Mouse (Mus musculus) cortical plate, adult 2 months (tissue): ENCODE measurements around the gene Rhbdf1. TPM values are rescaled to one million over a fixed set of nuclear protein-coding genes. Genes with fewer than 3 reads are reported as not detected.
A peak's percentile ranks its signal among the peaks of the same experiment; 100 is the strongest.

Experiments
- H3K27ac ChIP-seq: fragments of 200-500 bp; 2 replicates; pipeline ENCODE4 v1.5.1; 2012; ENCODE audit warnings: low read length, control low read depth, inconsistent platforms; ENCODE audit not compliant: insufficient read depth
- H3K4me1 ChIP-seq: fragments of 200-500 bp; 2 replicates; pipeline ENCODE4 v1.6.1; 2011; ENCODE audit warnings: low read length; ENCODE audit not compliant: control insufficient read depth, insufficient read depth
- H3K4me3 ChIP-seq: fragments of 200-500 bp; 2 replicates; pipeline ENCODE4 v1.5.1; 2011; ENCODE audit warnings: mild to moderate bottlenecking, low read length, control low read depth; ENCODE audit not compliant: insufficient read depth
- CTCF ChIP-seq: fragments of 200-500 bp; IDR thresholded peaks from 2 replicates; pipeline ENCODE4 v1.5.1; 2011; ENCODE audit warnings: mild to moderate bottlenecking, control low read depth, low read length; ENCODE audit not compliant: insufficient read depth; ENCODE audit errors: extremely low read depth
- POLR2A ChIP-seq: fragments of 200-500 bp; IDR thresholded peaks from 2 replicates; pipeline ENCODE4 v1.6.1; 2011; ENCODE audit warnings: mild to moderate bottlenecking, low read length, control low read depth; ENCODE audit not compliant: insufficient read depth; ENCODE audit errors: extremely low read depth
- polyA plus RNA-seq: library from polyadenylated mRNA; depleted of rRNA; stranded (reverse); fragments of >200 nt; gene quantifications from 2 replicates; pipeline ENCODE4 v1.2.3, GENCODE M21; 2012; rRNA removed

Gene Rhbdf1
- polyA plus RNA-seq, 1 experiment = 26.9 TPM

DNA sequence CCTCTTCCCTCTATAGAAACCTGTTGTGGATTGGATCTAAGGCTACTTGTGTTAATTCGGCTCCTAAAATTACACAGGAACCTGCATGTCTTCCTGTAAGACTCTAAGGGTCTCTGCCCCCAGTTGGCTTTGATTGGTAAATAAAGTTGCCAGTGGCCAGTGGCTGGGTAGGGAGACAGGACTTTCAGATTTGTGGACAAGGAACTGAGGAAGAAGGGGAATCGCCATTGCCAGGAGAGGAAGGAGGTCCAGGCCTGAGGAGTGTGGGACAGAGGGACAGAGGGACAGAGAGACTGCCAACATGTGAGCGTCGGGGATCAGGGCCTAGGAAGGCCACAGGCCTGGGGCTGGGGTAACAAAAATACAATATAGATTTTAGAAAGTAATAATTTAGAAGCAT lies 40.9 kb downstream of the Rhbdf1 start:
- TF ChIP-seq CTCF (no peak), POLR2A (no peak)
- no peak overlapping the region for H3K27ac ChIP-seq
- H3K4me1 ChIP-seq = 0 out of 2 replicates have a peak, but pooled peaks cover 3% of the 10 kb centered on the region
- H3K4me3 ChIP-seq = no peak overlapping the region

DNA sequence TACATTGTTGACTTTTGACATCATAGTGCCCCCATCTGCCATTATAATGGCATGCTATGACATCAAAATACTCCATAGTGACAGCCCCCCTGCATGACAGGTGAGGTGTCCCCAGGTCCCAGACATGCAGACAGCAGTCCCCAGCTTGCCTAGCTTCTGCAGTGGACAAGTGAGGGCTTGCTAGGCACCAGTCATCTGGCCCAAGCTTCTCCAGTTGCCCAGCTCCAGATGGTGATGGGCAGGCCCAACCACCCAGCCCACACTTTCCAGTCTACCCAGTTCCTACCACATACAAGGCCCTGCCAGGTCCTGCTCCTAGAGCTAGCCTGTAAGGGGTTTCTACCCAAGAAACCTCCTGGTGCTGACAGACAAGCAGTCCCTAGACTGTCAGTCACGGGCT lies 43.6 kb downstream of the Rhbdf1 start:
- no peak overlapping the region for H3K4me3 ChIP-seq
- TF ChIP-seq POLR2A (no peak), CTCF (no peak)
- H3K27ac ChIP-seq = no peak overlapping the region
- 0 out of 2 replicates have a peak, but pooled peaks cover 3% of the 10 kb centered on the region for H3K4me1 ChIP-seq

DNA sequence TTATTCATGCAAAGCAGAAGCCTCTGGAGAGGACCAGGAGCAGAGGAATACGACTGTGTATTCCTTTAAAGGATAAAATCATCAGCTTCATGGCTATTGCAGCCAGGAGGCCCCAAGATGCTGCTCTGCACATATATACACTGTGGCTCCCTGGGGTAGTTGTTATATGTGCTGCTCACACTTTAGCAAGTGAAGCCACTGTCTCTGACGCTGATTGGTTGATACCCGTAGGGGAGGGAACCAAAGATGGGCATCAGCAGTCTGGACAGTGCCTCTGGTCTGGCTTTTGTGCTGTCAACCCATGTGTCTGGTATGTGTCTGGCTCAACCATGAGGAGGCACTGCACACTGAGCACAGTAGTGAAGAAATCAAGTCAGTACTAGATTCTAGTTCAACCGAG lies 55.4 kb downstream of the Rhbdf1 start:
- Histone ChIP-seq H3K4me1 (no peaks in the 10 kb centered on the region), H3K27ac (no peak overlapping the region), H3K4me3 (no peak overlapping the region)
- TF ChIP-seq CTCF = no peak
- TF ChIP-seq POLR2A = no peak

DNA sequence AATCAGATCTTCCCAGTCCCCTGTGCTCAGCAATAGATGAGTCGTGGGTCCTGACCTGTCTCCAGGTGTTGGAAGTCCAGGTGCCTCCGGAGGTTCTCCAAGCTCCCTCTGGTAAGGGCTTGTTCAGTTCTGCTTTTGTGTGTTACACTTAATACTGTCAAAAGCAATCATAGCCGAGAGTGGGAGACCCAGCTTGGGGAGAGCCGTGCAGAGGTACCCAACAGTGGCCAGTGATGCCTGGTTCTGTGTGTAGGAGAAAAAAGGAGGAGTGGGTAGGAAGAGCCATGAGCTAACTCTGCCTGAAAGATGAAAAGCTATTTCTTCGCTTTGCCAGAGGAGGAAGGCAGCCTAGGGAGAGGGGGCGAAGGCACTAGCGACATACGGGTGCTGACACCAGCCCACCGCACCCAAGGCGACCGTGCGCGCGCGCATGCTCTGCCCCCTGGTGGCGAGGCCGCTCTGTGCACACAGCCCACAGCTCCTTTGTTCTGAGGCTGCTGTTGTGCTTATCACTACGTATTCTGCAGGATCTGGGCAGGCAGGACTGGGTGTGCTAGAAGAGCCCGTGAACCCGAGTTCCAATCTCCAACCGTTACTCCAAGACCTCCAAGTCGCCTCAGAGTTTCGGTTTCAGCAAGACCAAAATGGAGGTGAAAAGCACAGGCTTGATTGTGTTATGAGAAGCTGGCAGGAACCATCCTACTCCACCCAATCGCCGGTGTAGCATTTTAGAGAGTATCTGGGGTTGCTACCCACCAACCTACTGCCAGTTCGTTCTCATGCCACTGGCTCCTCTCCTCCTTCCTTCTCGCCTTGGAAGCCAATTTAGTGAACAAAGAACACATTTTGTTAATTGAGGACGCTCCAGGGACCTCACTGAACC lies 59.9 kb downstream of the Rhbdf1 start:
- Histone ChIP-seq H3K4me3 (peak overlapping the region; percentile 2; the same call in 1 of the 2 replicates), H3K27ac (no peak overlapping the region), H3K4me1 (peaks cover 1% of the 10 kb centered on the region; the same call in 1 of the 2 replicates)
- TF ChIP-seq POLR2A = no peak
- TF ChIP-seq CTCF = peak; percentile 84

DNA sequence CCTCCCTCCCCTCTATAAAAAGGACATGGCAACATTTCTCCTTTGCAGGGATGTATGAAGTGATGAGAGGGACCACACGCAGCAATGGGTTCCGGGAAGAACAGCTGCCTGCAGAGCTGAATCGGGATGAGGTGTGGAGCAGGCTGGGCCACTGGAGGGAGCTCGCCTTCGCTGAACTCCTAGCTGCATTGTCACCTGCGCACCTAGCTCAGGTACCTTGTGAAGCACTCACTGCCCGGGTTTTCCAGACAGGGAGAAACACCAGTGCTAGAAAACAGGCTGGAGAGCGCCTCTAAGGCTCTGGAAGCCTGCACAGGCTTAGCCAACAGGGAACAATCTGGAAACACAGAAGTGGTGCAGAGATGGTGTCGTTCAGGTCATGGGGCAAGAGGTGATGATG lies 60.6 kb downstream of the Rhbdf1 start:
- H3K4me3 ChIP-seq = peak overlapping the region; percentile 2; the same call in 1 of the 2 replicates
- peaks cover 1% of the 10 kb centered on the region; the same call in 1 of the 2 replicates for H3K4me1 ChIP-seq
- TF ChIP-seq POLR2A = no peak
- peak; percentile 35 for TF ChIP-seq CTCF
- H3K27ac ChIP-seq = no peak overlapping the region

DNA sequence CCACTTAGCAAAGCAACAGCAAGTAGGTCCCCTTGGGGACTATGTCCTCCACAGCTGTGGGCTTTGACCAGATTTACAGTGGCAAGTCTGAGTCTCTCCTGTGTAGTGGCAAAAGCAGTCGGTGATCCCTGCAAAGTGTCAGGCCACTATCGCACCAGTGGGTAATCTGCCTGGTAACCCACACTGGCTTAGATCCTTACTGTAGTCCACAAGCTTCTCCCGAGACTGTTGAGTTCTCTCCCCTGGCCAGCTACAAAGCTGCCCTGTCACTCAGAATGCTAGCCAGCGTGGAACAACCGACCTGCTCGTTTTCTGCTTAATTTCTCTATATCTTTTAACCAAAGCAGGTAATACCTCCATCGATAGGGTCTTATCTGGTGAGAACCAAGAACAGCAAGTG lies 61.8 kb downstream of the Rhbdf1 start:
- TF ChIP-seq CTCF (no peak), POLR2A (no peak)
- Histone ChIP-seq H3K27ac (no peak overlapping the region), H3K4me3 (no peak overlapping the region), H3K4me1 (peaks cover 1% of the 10 kb centered on the region; the same call in 1 of the 2 replicates)

Other genes starting within 250 kb of the Rhbdf1 start
- 492 and 504 TPM in 2 replicates for gene Nsg2, start 221.8 kb downstream of the Rhbdf1 start, polyA plus RNA-seq
- gene Il9r, start 22.0 kb downstream of the Rhbdf1 start, polyA plus RNA-seq = 0.06 and 0.15 TPM in 2 replicates
- gene Snrnp25, start 16.9 kb downstream of the Rhbdf1 start, polyA plus RNA-seq = 51.8 and 57.0 TPM in 2 replicates
- gene Mpg, start 4.2 kb upstream of the Rhbdf1 start, polyA plus RNA-seq = 14.2 and 15.4 TPM in 2 replicates
- gene Nprl3, start 45.4 kb upstream of the Rhbdf1 start, polyA plus RNA-seq = 78.7 and 80.9 TPM in 2 replicates
- gene Hba-x, start 54.1 kb upstream of the Rhbdf1 start, polyA plus RNA-seq = 0.15 and 0.21 TPM in 2 replicates
- gene Hba-a1, start 61.2 kb upstream of the Rhbdf1 start, polyA plus RNA-seq = 139 and 197 TPM in 2 replicates
- 1.9 and 2.1 TPM in 2 replicates for gene Hbq1b, start 64.7 kb upstream of the Rhbdf1 start, polyA plus RNA-seq
- 389 and 531 TPM in 2 replicates for gene Hba-a2, start 74.2 kb upstream of the Rhbdf1 start, polyA plus RNA-seq
- gene Hbq1a, start 77.8 kb upstream of the Rhbdf1 start, polyA plus RNA-seq = 3.0 and 3.5 TPM in 2 replicates
- 8.6 and 8.7 TPM in 2 replicates for gene Sh3pxd2b, start 125.5 kb upstream of the Rhbdf1 start, polyA plus RNA-seq
- gene Ubtd2, start 233.1 kb upstream of the Rhbdf1 start, polyA plus RNA-seq = 30.9 and 31.8 TPM in 2 replicates